Mouse (Mus musculus) midbrain, embryonic 16.5 days (tissue): ENCODE measurements at regions not wholly inside any gene's neighbourhood (a gene's known extent, or its start where the extent isn't known, plus 50 kb on each side); places are given as distances from the start of the nearest gene placed in this dataset.

Experiments
- ATAC-seq: fragments of 200-750 bp; cut with Nextera tagmentation; 2 replicates; pipeline ENCODE4 v1.8.0; 2017; ENCODE audit warnings: moderate TSS enrichment
- H3K27ac ChIP-seq: fragments of 300-500 bp; sonication (generic); 2 replicates; pipeline ENCODE4 v1.5.1; 2014; ENCODE audit warnings: mild to moderate bottlenecking, low read length, mixed read lengths
- H3K27me3 ChIP-seq: fragments of 300-500 bp; sonication (generic); 2 replicates; pipeline ENCODE4 v1.6.1; 2014; ENCODE audit warnings: low read depth, low read length, mixed read lengths; ENCODE audit not compliant: control insufficient read depth, insufficient read depth
- H3K36me3 ChIP-seq: fragments of 300-500 bp; sonication (generic); 2 replicates; pipeline ENCODE4 v1.6.1; 2014; ENCODE audit warnings: mild to moderate bottlenecking, low read length, moderate library complexity, mixed read lengths; ENCODE audit not compliant: control insufficient read depth, insufficient read depth
- H3K4me1 ChIP-seq: fragments of 300-500 bp; sonication (generic); 2 replicates; pipeline ENCODE4 v1.6.1; 2014; ENCODE audit warnings: mild to moderate bottlenecking, low read length, mixed read lengths; ENCODE audit not compliant: control insufficient read depth, insufficient read depth
- H3K4me2 ChIP-seq: fragments of 300-500 bp; sonication (generic); 2 replicates; pipeline ENCODE4 v1.6.1; 2014; ENCODE audit warnings: mild to moderate bottlenecking, low read length, mixed read lengths
- H3K4me3 ChIP-seq: fragments of 300-500 bp; sonication (generic); 2 replicates; pipeline ENCODE4 v1.5.1; 2014; ENCODE audit warnings: low read depth, mild to moderate bottlenecking, low read length, moderate library complexity, mixed read lengths
- H3K9ac ChIP-seq: fragments of 300-500 bp; sonication (generic); 2 replicates; pipeline ENCODE4 v1.6.1; 2014; ENCODE audit warnings: low read depth, low read length, mixed read lengths
- H3K9me3 ChIP-seq: fragments of 300-500 bp; sonication (generic); replicated peaks from 2 replicates; pipeline ENCODE4 v1.6.1; 2014; ENCODE audit warnings: mild to moderate bottlenecking, low read length, mixed read lengths; ENCODE audit not compliant: control insufficient read depth, poor library complexity, severe bottlenecking
- WGBS: fragments of 180-500 bp; shearing (Covaris S2); extraction: QIAGEN DNeasy Blood & Tissue Kit; methylation state at CpG from one replicate; pipeline ENCODE4 v1.1.7; 2014; 5-methylcytosine and 5-hydroxymethylcytosine counted together

- Histone ChIP-seq H3K4me2 (no peak overlapping the region), H3K4me3 (no peak overlapping the region), H3K9ac (no peak overlapping the region), H3K27ac (no peak overlapping the region), H3K4me1 (no peaks in the 10 kb centered on the region), H3K27me3 (no peaks in the 10 kb centered on the region), H3K9me3 (no peaks in the 10 kb centered on the region), H3K36me3 (no peaks in the 10 kb centered on the region)
- ATAC-seq, result no peak
- WGBS, result 78% methylated on average over 2 of the region's 2 CpGs
These were observed 1549.2 kb downstream of the Pcdh18 start for GRCm38 (mm10) chr3:48207950-48208349.

GRCm38 (mm10) chr3:48194300-48194699, 1562.8 kb downstream of the Pcdh18 start:
- Histone ChIP-seq H3K4me1 (no peaks in the 10 kb centered on the region), H3K27me3 (no peaks in the 10 kb centered on the region), H3K36me3 (no peaks in the 10 kb centered on the region), H3K9ac (no peak overlapping the region), H3K9me3 (no peaks in the 10 kb centered on the region), H3K4me2 (no peak overlapping the region), H3K27ac (no peak overlapping the region), H3K4me3 (no peak overlapping the region)
- ATAC-seq, result peak; percentile 62
- WGBS, result 58% methylated on average over 3 of the region's 3 CpGs

- no peak for ATAC-seq
- Histone ChIP-seq H3K27me3 (no peaks in the 10 kb centered on the region), H3K27ac (no peak overlapping the region), H3K4me2 (no peak overlapping the region), H3K4me1 (no peaks in the 10 kb centered on the region), H3K36me3 (no peaks in the 10 kb centered on the region), H3K9ac (no peak overlapping the region), H3K9me3 (no peaks in the 10 kb centered on the region), H3K4me3 (no peak overlapping the region)
- WGBS, result 95% methylated on average over 3 of the region's 3 CpGs
These were observed 1612.2 kb downstream of the Pcdh18 start for GRCm38 (mm10) chr3:48144885-48145284.

- Histone ChIP-seq H3K27ac (no peak overlapping the region), H3K4me1 (no peaks in the 10 kb centered on the region), H3K27me3 (no peaks in the 10 kb centered on the region), H3K9ac (no peak overlapping the region), H3K36me3 (no peaks in the 10 kb centered on the region), H3K4me3 (no peak overlapping the region), H3K4me2 (no peak overlapping the region), H3K9me3 (no peaks in the 10 kb centered on the region)
- no peak for ATAC-seq
- 79% methylated on average over 4 of the region's 4 CpGs for WGBS
These were observed 1622.2 kb downstream of the Pcdh18 start for GRCm38 (mm10) chr3:48134938-48135337.

GRCm38 (mm10) chr3:48124263-48124662, 1632.9 kb downstream of the Pcdh18 start:
- Histone ChIP-seq H3K4me1 (no peaks in the 10 kb centered on the region), H3K36me3 (no peaks in the 10 kb centered on the region), H3K9me3 (no peaks in the 10 kb centered on the region), H3K4me3 (no peak overlapping the region), H3K4me2 (no peak overlapping the region), H3K27ac (no peak overlapping the region), H3K27me3 (no peaks in the 10 kb centered on the region), H3K9ac (no peak overlapping the region)
- 51% methylated on average over 1 of the region's 1 CpGs for WGBS
- no peak for ATAC-seq

GRCm38 (mm10) chr3:48100847-48101246, 1652.8 kb upstream of the Pabpc4l start:
- Histone ChIP-seq H3K9me3 (no peaks in the 10 kb centered on the region), H3K36me3 (no peaks in the 10 kb centered on the region), H3K4me2 (no peak overlapping the region), H3K27ac (no peak overlapping the region), H3K9ac (no peak overlapping the region), H3K4me1 (no peaks in the 10 kb centered on the region), H3K27me3 (no peaks in the 10 kb centered on the region), H3K4me3 (no peak overlapping the region)
- 88% methylated on average over 1 of the region's 1 CpGs for WGBS
- no peak for ATAC-seq

- WGBS, result 77% methylated on average over 2 of the region's 2 CpGs
- Histone ChIP-seq H3K36me3 (no peaks in the 10 kb centered on the region), H3K9me3 (no peaks in the 10 kb centered on the region), H3K4me1 (no peaks in the 10 kb centered on the region), H3K27ac (no peak overlapping the region), H3K4me2 (no peak overlapping the region), H3K27me3 (no peaks in the 10 kb centered on the region), H3K9ac (no peak overlapping the region), H3K4me3 (no peak overlapping the region)
- ATAC-seq, result no peak
These were observed 1632.6 kb upstream of the Pabpc4l start for GRCm38 (mm10) chr3:48080616-48081015.

GRCm38 (mm10) chr3:48075306-48075705, 1627.3 kb upstream of the Pabpc4l start:
- Histone ChIP-seq H3K27me3 (no peaks in the 10 kb centered on the region), H3K9ac (no peak overlapping the region), H3K27ac (no peak overlapping the region), H3K4me2 (no peak overlapping the region), H3K9me3 (no peaks in the 10 kb centered on the region), H3K4me3 (no peak overlapping the region), H3K4me1 (no peaks in the 10 kb centered on the region), H3K36me3 (no peaks in the 10 kb centered on the region)
- ATAC-seq, result no peak
- WGBS, result 63% methylated on average over 2 of the region's 2 CpGs

GRCm38 (mm10) chr3:48068628-48069027, 1620.6 kb upstream of the Pabpc4l start:
- no peaks in the 10 kb centered on the region for H3K36me3 ChIP-seq
- no peak overlapping the region for H3K9ac ChIP-seq
- H3K4me3 ChIP-seq, result no peak overlapping the region
- H3K27me3 ChIP-seq, result no peaks in the 10 kb centered on the region
- H3K4me2 ChIP-seq, result no peak overlapping the region
- ATAC-seq, result no peak
- no peaks in the 10 kb centered on the region for H3K4me1 ChIP-seq
- H3K9me3 ChIP-seq, result no peaks in the 10 kb centered on the region
- WGBS, result 45% methylated on average over 1 of the region's 1 CpGs
- H3K27ac ChIP-seq, result no peak overlapping the region
